Mouse (Mus musculus): ENCODE measurements around the gene Gss.
A peak's percentile ranks its signal among the peaks of the same experiment; 100 is the strongest.

Gene Gss

GRCm38 (mm10) chr2:155517455-155518423, 74.9 kb downstream of the Gss start, which contains the start of the genes Acss2 and Ggt7:
Gene Acss2 (plus strand): TSS chr2:155517948.
Gene Ggt7 (minus strand): TSS chr2:155518237.
- peak; percentile 77 for DNase-seq (ENCODE audit: extremely low read depth, low read depth, low spot score)

- DNase-seq (ENCODE audit: extremely low read depth, low read depth, low spot score): no peak
Observed at GRCm38 (mm10) chr2:155515941-155516340, 76.7 kb downstream of the Gss start.

- no peak for DNase-seq (ENCODE audit: extremely low read depth, low read depth, low spot score)
Observed at GRCm38 (mm10) chr2:155514666-155515065, 77.9 kb downstream of the Gss start.

- DNase-seq (ENCODE audit: extremely low read depth, low read depth, low spot score): no peak
Observed at GRCm38 (mm10) chr2:155513543-155513942, 79.1 kb downstream of the Gss start.

Measured in fat pad, adult 2 months (tissue).